Mouse (Mus musculus) granulocyte monocyte progenitor cell, adult 5-6 weeks (primary cell): ENCODE data around the gene Igfbpl1. TPM values are rescaled to one million over a fixed set of nuclear protein-coding genes. Genes with fewer than 3 reads are reported as not detected.

Experiments used
- ATAC-seq: replicated peaks from 2 replicates; pipeline ENCODE4 v1.8.0; 2016; ENCODE audit warnings: mild to moderate bottlenecking, moderate TSS enrichment, inconsistent platforms; ENCODE audit not compliant: poor library complexity, severe bottlenecking
- total RNA-seq, 2 experiments: library from RNA; stranded (forward) in 1 of 2; stranded (reverse) in 1 of 2; fragments of 200-712, 200-1000 nt in 1 of 2; fragments of >200 nt in 1 of 2; fragmentation: Nextera tagmentation in 1 of 2; gene quantifications; 2 replicates each; pipeline ENCODE4 v1.2.3; 2014 to 2017

The Igfbpl1 gene
- total RNA-seq, 2 experiments from 2014 or later, result not detected

GRCm38 (mm10) chr4:45824049-45824760, 2.5 kb downstream of the Igfbpl1 start:
- ATAC-seq, result no peak

- ATAC-seq, result no peak
Observed at GRCm38 (mm10) chr4:45822781-45823575, 3.7 kb downstream of the Igfbpl1 start.

- no peak for ATAC-seq
Observed at GRCm38 (mm10) chr4:45821995-45822394, 4.7 kb downstream of the Igfbpl1 start.

- peak; percentile 48 for ATAC-seq
Observed at GRCm38 (mm10) chr4:45820074-45820830, 6.5 kb downstream of the Igfbpl1 start.

GRCm38 (mm10) chr4:45819208-45819931, 7.4 kb downstream of the Igfbpl1 start:
- peak; percentile 57 for ATAC-seq

- peak; percentile 28 for ATAC-seq
Observed at GRCm38 (mm10) chr4:45818814-45819207, 7.9 kb downstream of the Igfbpl1 start.

- ATAC-seq, result peak; percentile 58
Observed at GRCm38 (mm10) chr4:45815542-45815941, 11.2 kb downstream of the Igfbpl1 start.

GRCm38 (mm10) chr4:45811250-45811649, 15.5 kb downstream of the Igfbpl1 start:
- no peak for ATAC-seq

- no peak for ATAC-seq
Observed at GRCm38 (mm10) chr4:45808034-45808433, 18.7 kb downstream of the Igfbpl1 start.

- no peak for ATAC-seq
Observed at GRCm38 (mm10) chr4:45802900-45803299, 23.8 kb downstream of the Igfbpl1 start.

- no peak for ATAC-seq
Observed at GRCm38 (mm10) chr4:45799956-45800537, 26.7 kb downstream of the Igfbpl1 start.

GRCm38 (mm10) chr4:45798964-45799363, 27.8 kb downstream of the Igfbpl1 start, which contains the start of gene Aldh1b1:
Gene Aldh1b1, plus strand, starts transcription at chr4:45799022.
- ATAC-seq, result peak; percentile 87

GRCm38 (mm10) chr4:45796760-45797159, 30.0 kb downstream of the Igfbpl1 start:
- no peak for ATAC-seq

GRCm38 (mm10) chr4:45795191-45795811, 31.4 kb downstream of the Igfbpl1 start:
- peak; percentile 58 for ATAC-seq

- ATAC-seq, result no peak
Observed at GRCm38 (mm10) chr4:45790018-45790417, 36.7 kb downstream of the Igfbpl1 start.

GRCm38 (mm10) chr4:45789263-45789958, 37.3 kb downstream of the Igfbpl1 start:
- peak; percentile 46 for ATAC-seq

- ATAC-seq, result peak; percentile 63
Observed at GRCm38 (mm10) chr4:45788446-45789081, 38.2 kb downstream of the Igfbpl1 start.

- no peak for ATAC-seq
Observed at GRCm38 (mm10) chr4:45786674-45787073, 40.0 kb downstream of the Igfbpl1 start.
